Mouse (Mus musculus) heart, postnatal 0 days (tissue): ENCODE data around the gene Tma7. TPM values are rescaled to one million over a fixed set of nuclear protein-coding genes. Genes with fewer than 3 reads are reported as not detected.

ENCODE experiments used
- ATAC-seq: fragments of 200-750 bp; cut with Nextera tagmentation; 2 replicates; pipeline ENCODE4 v1.8.0; 2017; ENCODE audit warnings: low read depth, moderate number of reproducible peaks, moderate library complexity; ENCODE audit not compliant: insufficient read depth
- DNase-seq: peaks from one replicate; pipeline ENCODE4 v3.0.0-alpha.2; 2016; ENCODE audit warnings: low spot score
- H3K27ac ChIP-seq: fragments of 300-500 bp; sonication (generic); 2 replicates; pipeline ENCODE4 v1.5.1; 2014; ENCODE audit warnings: low read depth, mild to moderate bottlenecking
- H3K27me3 ChIP-seq: fragments of 300-500 bp; sonication (generic); 2 replicates; pipeline ENCODE4 v1.6.1; 2014; ENCODE audit warnings: low read length, mixed read lengths; ENCODE audit not compliant: control insufficient read depth, insufficient read depth
- H3K36me3 ChIP-seq: fragments of 300-500 bp; sonication (generic); replicated peaks from 2 replicates; pipeline ENCODE4 v1.6.1; 2014; ENCODE audit warnings: low read length, mixed read lengths; ENCODE audit not compliant: control insufficient read depth, insufficient read depth
- H3K4me1 ChIP-seq: fragments of 300-500 bp; sonication (generic); 2 replicates; pipeline ENCODE4 v1.6.1; 2014; ENCODE audit warnings: antibody characterized with exemption; ENCODE audit not compliant: control insufficient read depth, insufficient read depth
- H3K4me2 ChIP-seq: fragments of 300-500 bp; sonication (generic); 2 replicates; pipeline ENCODE4 v1.6.1; 2014; ENCODE audit warnings: low read depth, mild to moderate bottlenecking, low read length, moderate library complexity
- H3K4me3 ChIP-seq: fragments of 300-500 bp; sonication (generic); 2 replicates; pipeline ENCODE4 v1.5.1; 2014; ENCODE audit warnings: low read depth, low read length
- H3K9ac ChIP-seq: fragments of 300-500 bp; sonication (generic); replicated peaks from 2 replicates; pipeline ENCODE4 v1.6.1; 2014; ENCODE audit warnings: low read depth, low read length, mixed read lengths
- H3K9me3 ChIP-seq: fragments of 300-500 bp; sonication (generic); replicated peaks from 2 replicates; pipeline ENCODE4 v1.6.1; 2016; ENCODE audit warnings: low read length; ENCODE audit not compliant: control insufficient read depth
- CTCF ChIP-seq: IDR thresholded peaks from 2 replicates; pipeline ENCODE4 v1.5.1; 2016; ENCODE audit warnings: antibody characterized with exemption, control low read depth, low read depth
- EP300 ChIP-seq: IDR thresholded peaks from 2 replicates; pipeline ENCODE4 v1.6.1; 2016; ENCODE audit warnings: antibody characterized with exemption, low read depth
- WGBS: fragments of 180-500 bp; shearing (Covaris S2); extraction: QIAGEN DNeasy Blood & Tissue Kit; methylation state at CpG from one replicate; pipeline ENCODE4 v1.1.7; 2014; 5-methylcytosine and 5-hydroxymethylcytosine counted together
- polyA plus RNA-seq: library from polyadenylated mRNA; unstranded; fragments of >200 nt; fragmentation: Nextera tagmentation; extraction: Ambion mirVana; gene quantifications from 2 replicates; pipeline ENCODE4 v1.2.1, GENCODE M21; 2015
- total RNA-seq: library from RNA; depleted of rRNA; stranded (reverse); fragments of >200 nt; gene quantifications from 2 replicates; pipeline ENCODE4 v1.2.3, GENCODE M21; 2014; ENCODE audit warnings: low replicate concordance

The Tma7 gene
- total and polyA plus RNA-seq, 2 experiments from 2014 or later: 74.5 to 490 TPM

- no peak overlapping the region for H3K9ac ChIP-seq
- no peak overlapping the region for H3K27ac ChIP-seq
- ATAC-seq (no peak), DNase-seq (no peak)
- WGBS: 85% methylated on average over 10 of the region's 10 CpGs
- no peaks in the 10 kb centered on the region for H3K27me3 ChIP-seq
- H3K4me2 ChIP-seq: no peak overlapping the region
- peaks cover 84% of the 10 kb centered on the region for H3K36me3 ChIP-seq
- H3K4me1 ChIP-seq: no peaks in the 10 kb centered on the region
- H3K9me3 ChIP-seq: no peaks in the 10 kb centered on the region
- TF ChIP-seq CTCF: no peak
- no peak for TF ChIP-seq EP300
- H3K4me3 ChIP-seq: no peak overlapping the region
Observed at GRCm38 (mm10) chr9:109116205-109116604, 33.8 kb upstream of the Tma7 start.

GRCm38 (mm10) chr9:109114871-109115270, 32.5 kb upstream of the Tma7 start:
- WGBS: 89% methylated on average over 7 of the region's 7 CpGs
- no peak overlapping the region for H3K4me3 ChIP-seq
- H3K4me1 ChIP-seq: no peaks in the 10 kb centered on the region
- DNase-seq: no peak
- H3K4me2 ChIP-seq: no peak overlapping the region
- H3K9me3 ChIP-seq: no peaks in the 10 kb centered on the region
- H3K27me3 ChIP-seq: no peaks in the 10 kb centered on the region
- peaks cover 98% of the 10 kb centered on the region for H3K36me3 ChIP-seq
- TF ChIP-seq CTCF (no peak), EP300 (no peak)
- ATAC-seq: no peak
- H3K9ac ChIP-seq: no peak overlapping the region
- H3K27ac ChIP-seq: no peak overlapping the region

- Histone ChIP-seq H3K4me1 (no peaks in the 10 kb centered on the region), H3K36me3 (peaks cover 99% of the 10 kb centered on the region), H3K9ac (no peak overlapping the region), H3K4me2 (no peak overlapping the region), H3K9me3 (no peaks in the 10 kb centered on the region), H3K27ac (no peak overlapping the region), H3K27me3 (no peaks in the 10 kb centered on the region), H3K4me3 (no peak overlapping the region)
- TF ChIP-seq EP300: no peak
- TF ChIP-seq CTCF: no peak
- no peak for ATAC-seq
- 88% methylated on average over 11 of the region's 11 CpGs for WGBS
- no peak for DNase-seq
Observed at GRCm38 (mm10) chr9:109114276-109114675, 31.9 kb upstream of the Tma7 start.

GRCm38 (mm10) chr9:109113331-109113730, 30.9 kb upstream of the Tma7 start:
- no peaks in the 10 kb centered on the region for H3K4me1 ChIP-seq
- H3K27ac ChIP-seq: no peak overlapping the region
- H3K4me2 ChIP-seq: no peak overlapping the region
- 87% methylated on average over 8 of the region's 8 CpGs for WGBS
- H3K9me3 ChIP-seq: no peaks in the 10 kb centered on the region
- H3K4me3 ChIP-seq: no peak overlapping the region
- no peak for ATAC-seq
- no peak for DNase-seq
- no peaks in the 10 kb centered on the region for H3K27me3 ChIP-seq
- TF ChIP-seq CTCF: no peak
- no peak for TF ChIP-seq EP300
- H3K9ac ChIP-seq: no peak overlapping the region
- H3K36me3 ChIP-seq: peaks cover 100% of the 10 kb centered on the region

GRCm38 (mm10) chr9:109111591-109111990, 29.2 kb upstream of the Tma7 start:
- ATAC-seq: no peak
- Histone ChIP-seq H3K4me1 (no peaks in the 10 kb centered on the region), H3K27me3 (no peaks in the 10 kb centered on the region), H3K27ac (no peak overlapping the region), H3K4me2 (no peak overlapping the region), H3K9me3 (no peaks in the 10 kb centered on the region), H3K4me3 (no peak overlapping the region), H3K9ac (no peak overlapping the region), H3K36me3 (peaks cover 100% of the 10 kb centered on the region)
- TF ChIP-seq CTCF (no peak), EP300 (no peak)
- 86% methylated on average over 9 of the region's 9 CpGs for WGBS
- DNase-seq: no peak

- Histone ChIP-seq H3K27me3 (no peaks in the 10 kb centered on the region), H3K4me1 (no peaks in the 10 kb centered on the region), H3K9ac (no peak overlapping the region), H3K9me3 (no peaks in the 10 kb centered on the region), H3K4me2 (no peak overlapping the region), H3K36me3 (peaks cover 100% of the 10 kb centered on the region), H3K4me3 (no peak overlapping the region), H3K27ac (no peak overlapping the region)
- ATAC-seq: no peak
- no peak for TF ChIP-seq CTCF
- TF ChIP-seq EP300: no peak
- DNase-seq: no peak
- 83% methylated on average over 4 of the region's 4 CpGs for WGBS
Observed at GRCm38 (mm10) chr9:109111101-109111500, 28.7 kb upstream of the Tma7 start.
